Mouse (Mus musculus) small intestine, adult 2 months (tissue): ENCODE measurements around the gene Abhd8. TPM values are rescaled to one million over a fixed set of nuclear protein-coding genes. Genes with fewer than 3 reads are reported as not detected.
A peak's percentile ranks its signal among the peaks of the same experiment; 100 is the strongest.

Source experiments
- H3K27ac ChIP-seq: fragments of 200-500 bp; 2 replicates; pipeline ENCODE4 v1.5.1; 2012; ENCODE audit warnings: low read depth, low read length, control low read depth, inconsistent platforms; ENCODE audit not compliant: insufficient read depth
- H3K27me3 ChIP-seq: fragments of 200-500 bp; 2 replicates; pipeline ENCODE4 v1.6.1; 2012; ENCODE audit warnings: mild to moderate bottlenecking, moderate library complexity, low read length, inconsistent platforms; ENCODE audit not compliant: control insufficient read depth, insufficient read depth
- H3K36me3 ChIP-seq: fragments of 200-500 bp; 2 replicates; pipeline ENCODE4 v1.6.1; 2012; ENCODE audit warnings: mild to moderate bottlenecking, low read length, control low read depth, inconsistent platforms; ENCODE audit not compliant: control insufficient read depth, insufficient read depth
- H3K4me1 ChIP-seq: fragments of 200-500 bp; 2 replicates; pipeline ENCODE4 v1.6.1; 2012; ENCODE audit warnings: low read length, inconsistent platforms, mixed read lengths; ENCODE audit not compliant: control insufficient read depth, insufficient read depth, insufficient read length
- H3K4me3 ChIP-seq: fragments of 200-500 bp; 2 replicates; pipeline ENCODE4 v1.5.1; 2012; ENCODE audit warnings: low read depth, mild to moderate bottlenecking, control low read depth, inconsistent platforms, low read length, moderate library complexity
- CTCF ChIP-seq: fragments of 200-500 bp; IDR thresholded peaks from 2 replicates; pipeline ENCODE4 v1.5.1; 2012; ENCODE audit warnings: low read depth, mild to moderate bottlenecking, control low read depth, inconsistent platforms, low read length, moderate library complexity, mixed read lengths; ENCODE audit not compliant: insufficient replicate concordance, insufficient read length; ENCODE audit errors: extremely low read depth
- POLR2A ChIP-seq: fragments of 200-500 bp; IDR thresholded peaks from 2 replicates; pipeline ENCODE4 v1.6.1; 2012; ENCODE audit warnings: low read depth, mild to moderate bottlenecking, control low read depth, inconsistent platforms, low read length, moderate library complexity
- WGBS: fragments of 180-500 bp; shearing (Covaris S2); methylation state at CpG from one replicate; pipeline ENCODE4 v1.1.7; 2018; 5-methylcytosine and 5-hydroxymethylcytosine counted together
- polyA plus RNA-seq: library from polyadenylated mRNA; depleted of rRNA; stranded (reverse); fragments of >200 nt; gene quantifications from 2 replicates; pipeline ENCODE4 v1.2.3, GENCODE M21; 2012

The Abhd8 gene
- polyA plus RNA-seq, 1 experiment: 26.5 TPM

- no peak overlapping the region for H3K27ac ChIP-seq
- no peak overlapping the region for H3K4me3 ChIP-seq
- H3K4me1 ChIP-seq: peaks cover 16% of the 10 kb centered on the region
- no peaks in the 10 kb centered on the region for H3K27me3 ChIP-seq
- 91% methylated on average over 5 of the region's 5 CpGs for WGBS
- TF ChIP-seq POLR2A (no peak), CTCF (no peak)
- H3K36me3 ChIP-seq: 0 out of 2 replicates have a peak, but pooled peaks cover 1% of the 10 kb centered on the region
Observed at GRCm38 (mm10) chr8:71466198-71466597, 2.7 kb upstream of the Abhd8 start.

GRCm38 (mm10) chr8:71465733-71466132 lies 2.3 kb upstream of the Abhd8 start:
- no peak for TF ChIP-seq CTCF
- TF ChIP-seq POLR2A: no peak
- H3K4me3 ChIP-seq: no peak overlapping the region
- no peaks in the 10 kb centered on the region for H3K36me3 ChIP-seq
- H3K27me3 ChIP-seq: no peaks in the 10 kb centered on the region
- no peak overlapping the region for H3K27ac ChIP-seq
- peaks cover 16% of the 10 kb centered on the region for H3K4me1 ChIP-seq
- 69% methylated on average over 8 of the region's 8 CpGs for WGBS

- under 1% methylated on average over 59 of the region's 59 CpGs for WGBS
- H3K27me3 ChIP-seq: no peaks in the 10 kb centered on the region
- peaks cover 11% of the 10 kb centered on the region for H3K4me1 ChIP-seq
- H3K4me3 ChIP-seq: peak within 1 kb of the TSS; percentile 80
- H3K36me3 ChIP-seq: no peaks in the 10 kb centered on the region
- peak; percentile 82 for TF ChIP-seq POLR2A
- TF ChIP-seq CTCF: peak; percentile 89; the same call in 1 of the 2 replicates
- peak within 1 kb of the TSS; percentile 80 for H3K27ac ChIP-seq
Observed at GRCm38 (mm10) chr8:71464513-71465500, 1.4 kb upstream of the Abhd8 start, which contains the start of gene Mrpl34. Gene Mrpl34, plus strand, starts transcription at chr8:71464959.

GRCm38 (mm10) chr8:71462786-71463185 lies 669 bp downstream of the Abhd8 start:
- WGBS: 23% methylated on average over 16 of the region's 16 CpGs
- Histone ChIP-seq H3K27ac (peak overlapping the region; percentile 8; the same call in 1 of the 2 replicates), H3K27me3 (no peaks in the 10 kb centered on the region), H3K4me1 (peaks cover 11% of the 10 kb centered on the region), H3K4me3 (peak overlapping the region; percentile 80), H3K36me3 (no peaks in the 10 kb centered on the region)
- no peak for TF ChIP-seq POLR2A

GRCm38 (mm10) chr8:71462191-71462590 lies 1.3 kb downstream of the Abhd8 start:
- Histone ChIP-seq H3K4me1 (peaks cover 11% of the 10 kb centered on the region), H3K36me3 (no peaks in the 10 kb centered on the region), H3K27me3 (no peaks in the 10 kb centered on the region), H3K27ac (no peak overlapping the region), H3K4me3 (no peak overlapping the region)
- TF ChIP-seq CTCF: no peak
- TF ChIP-seq POLR2A: no peak
- 75% methylated on average over 4 of the region's 4 CpGs for WGBS

- H3K4me1 ChIP-seq: peaks cover 16% of the 10 kb centered on the region
- H3K36me3 ChIP-seq: no peaks in the 10 kb centered on the region
- WGBS: 89% methylated on average over 47 of the region's 47 CpGs
- H3K27ac ChIP-seq: no peak overlapping the region
- no peaks in the 10 kb centered on the region for H3K27me3 ChIP-seq
- TF ChIP-seq CTCF (no peak), POLR2A (no peak)
- no peak overlapping the region for H3K4me3 ChIP-seq
Observed at GRCm38 (mm10) chr8:71461152-71461840, 2.2 kb downstream of the Abhd8 start.

- TF ChIP-seq POLR2A: no peak
- TF ChIP-seq CTCF: no peak
- Histone ChIP-seq H3K27ac (no peak overlapping the region), H3K36me3 (no peaks in the 10 kb centered on the region), H3K27me3 (no peaks in the 10 kb centered on the region), H3K4me1 (peaks cover 16% of the 10 kb centered on the region), H3K4me3 (no peak overlapping the region)
- 93% methylated on average over 6 of the region's 6 CpGs for WGBS
Observed at GRCm38 (mm10) chr8:71460716-71461115, 2.7 kb downstream of the Abhd8 start.
